Mouse (Mus musculus) ES-Bruce4 (cell line): ENCODE results near the gene Nat8f1.

Experiments
- CTCF ChIP-seq: IDR thresholded peaks from one replicate; pipeline ENCODE4 v1.8.1; 2011; ENCODE audit warnings: low read depth, low read length
- EP300 ChIP-seq: IDR thresholded peaks from 2 replicates; pipeline ENCODE4 v1.6.1; 2011; ENCODE audit warnings: low read depth, low read length; ENCODE audit not compliant: insufficient read depth
- POLR2A ChIP-seq: IDR thresholded peaks from one replicate; pipeline ENCODE4 v1.8.1; 2011; ENCODE audit warnings: low read length; ENCODE audit not compliant: insufficient read depth

GRCm38 (mm10) chr6:85902303-85902702 is 13.2 kb downstream of the Nat8f1 start:
- TF ChIP-seq EP300: no peak
- TF ChIP-seq POLR2A: no peak
- TF ChIP-seq CTCF: no peak
